Mouse (Mus musculus) spleen, postnatal 36 days (tissue): Measurements from ENCODE around the gene Zcwpw1.
"Not testable (repeated sequence)": the region's sequence is repeated elsewhere in the genome, so short reads cannot be mapped to it uniquely, and the experiment has no call there.

Experiments used
- DNase-seq, 2 experiments: peaks; one replicate each; pipeline ENCODE4 v3.0.0; 2022; ENCODE audit warnings: low spot score in 2 of 2, mixed read lengths in 1 of 2

Zcwpw1 gene

GRCm38 (mm10) chr5:137833500-137833899, 45.9 kb downstream of the Zcwpw1 start:
- DNase-seq = no peak

DNA sequence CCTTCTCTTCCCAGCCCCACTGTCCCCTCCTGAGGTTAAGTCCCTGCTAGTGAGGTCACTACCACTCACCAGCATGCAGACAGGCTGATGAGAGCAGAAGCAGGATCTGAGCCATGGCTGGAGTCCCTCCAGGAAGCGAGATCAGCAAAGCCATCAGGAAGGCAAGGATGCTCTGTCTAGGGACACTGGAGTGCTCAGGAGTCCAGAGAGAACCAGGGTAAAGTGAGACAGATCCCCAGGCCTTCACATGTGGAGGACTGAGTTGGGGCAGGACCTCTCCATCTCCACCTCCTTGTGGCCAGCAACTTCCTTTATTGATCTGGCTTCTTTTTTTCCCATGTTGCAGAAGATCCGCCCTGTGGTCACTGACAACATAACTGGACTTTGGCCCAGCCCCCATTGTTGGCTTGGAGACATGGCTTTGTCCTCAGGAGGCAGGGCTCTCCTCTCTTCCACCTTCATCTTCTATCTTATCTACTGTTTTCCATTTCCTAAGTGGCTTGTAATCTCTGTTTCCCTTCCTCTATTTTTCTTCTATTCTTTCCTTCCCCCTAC, 48.4 kb downstream of the Zcwpw1 start, which contains the start of gene Pilra:
Gene Pilra (minus strand): TSS at position 316 of the 555 bp plus-strand sequence.
- DNase-seq = not testable (repeated sequence)

DNA sequence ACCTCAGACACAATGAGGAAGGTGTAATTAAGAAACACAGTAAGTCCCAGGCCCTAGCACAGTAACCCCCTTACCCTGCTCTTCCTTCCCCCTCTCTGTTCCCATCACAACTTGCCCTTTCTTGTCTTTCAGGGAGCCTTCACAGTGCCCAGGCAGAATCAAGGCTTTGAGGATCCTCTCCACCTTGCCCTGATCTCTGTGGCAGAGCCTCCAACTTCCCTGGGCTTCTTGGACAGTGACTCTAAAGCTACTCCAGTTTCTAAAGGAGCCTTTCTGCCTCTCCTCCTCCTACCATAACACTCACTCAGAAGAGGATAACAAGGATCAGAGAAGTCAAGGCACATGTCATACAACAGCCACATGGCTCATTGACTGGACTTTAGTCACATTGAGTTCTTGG, 49.0 kb downstream of the Zcwpw1 start:
- DNase-seq = no peak

DNA sequence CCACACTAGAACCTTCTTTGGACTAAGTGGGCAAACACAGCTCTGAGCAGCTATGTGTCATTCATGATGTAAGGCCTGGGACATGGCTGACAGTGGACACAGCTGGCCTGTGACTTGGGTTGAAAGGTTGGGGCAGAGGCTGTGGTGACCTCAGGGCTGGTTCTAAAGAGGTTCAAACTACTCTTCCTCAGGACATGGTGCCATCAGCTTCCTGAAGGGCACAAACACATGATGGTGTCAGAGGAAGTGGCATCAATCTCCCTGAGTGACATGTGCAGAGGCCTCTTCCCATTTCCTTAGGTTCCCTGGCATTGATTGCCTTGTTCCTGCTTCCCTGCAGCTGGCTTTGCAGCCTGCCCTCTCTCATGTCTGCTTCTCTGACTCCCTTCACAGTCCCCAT, 49.5 kb downstream of the Zcwpw1 start:
- not testable (repeated sequence) for DNase-seq

GRCm38 (mm10) chr5:137850313-137850712, 62.7 kb downstream of the Zcwpw1 start:
- DNase-seq = not testable (repeated sequence)

DNA sequence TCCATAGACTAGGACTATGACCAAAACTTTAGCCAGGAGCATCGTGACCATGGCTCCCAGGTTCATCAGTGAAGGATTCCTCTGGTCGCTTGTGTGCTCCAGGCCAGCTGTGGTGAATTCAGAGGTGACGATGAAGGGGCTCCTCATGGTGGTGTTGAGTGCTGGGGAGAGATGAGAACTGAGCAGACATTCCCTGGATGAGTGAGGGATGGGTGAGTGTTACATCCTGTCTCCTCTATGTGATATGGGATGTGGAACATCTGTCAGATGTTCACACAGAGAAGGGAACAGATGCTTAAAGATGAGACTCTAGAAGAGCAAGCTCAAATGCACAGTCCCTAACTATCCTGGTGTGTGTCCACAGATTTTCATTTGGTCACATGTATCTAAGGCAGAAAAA, 67.3 kb downstream of the Zcwpw1 start:
- not testable (repeated sequence) for DNase-seq

GRCm38 (mm10) chr5:137856870-137857269, 69.3 kb downstream of the Zcwpw1 start:
- peak; percentile 46 to 48 for DNase-seq

GRCm38 (mm10) chr5:137857960-137858710, 70.5 kb downstream of the Zcwpw1 start, which contains the start of gene Pilrb1:
Pilrb1 (minus strand) TSS chr5:137858106.
- peak in 1 of 2 experiments; percentile 28 for DNase-seq

- not testable (repeated sequence) for DNase-seq
Observed at GRCm38 (mm10) chr5:137864008-137864407, 76.4 kb downstream of the Zcwpw1 start.

DNA sequence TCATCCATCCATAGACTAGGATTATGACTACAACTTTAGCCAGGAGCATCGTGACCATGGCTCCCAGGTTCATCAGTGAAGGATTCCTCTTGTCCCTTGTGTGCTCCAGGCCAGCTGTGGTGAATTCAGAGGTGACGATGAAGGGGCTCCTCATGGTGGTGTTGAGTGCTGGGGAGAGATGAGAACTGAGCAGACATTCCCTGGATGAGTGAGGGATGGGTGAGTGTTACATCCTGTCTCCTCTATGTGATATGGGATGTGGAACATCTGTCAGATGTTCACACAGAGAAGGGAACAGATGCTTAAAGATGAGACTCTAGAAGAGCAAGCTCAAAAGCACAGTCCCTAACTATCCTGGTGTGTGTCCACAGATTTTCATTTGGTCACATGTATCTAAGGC, 81.0 kb downstream of the Zcwpw1 start:
- DNase-seq = not testable (repeated sequence)

DNA sequence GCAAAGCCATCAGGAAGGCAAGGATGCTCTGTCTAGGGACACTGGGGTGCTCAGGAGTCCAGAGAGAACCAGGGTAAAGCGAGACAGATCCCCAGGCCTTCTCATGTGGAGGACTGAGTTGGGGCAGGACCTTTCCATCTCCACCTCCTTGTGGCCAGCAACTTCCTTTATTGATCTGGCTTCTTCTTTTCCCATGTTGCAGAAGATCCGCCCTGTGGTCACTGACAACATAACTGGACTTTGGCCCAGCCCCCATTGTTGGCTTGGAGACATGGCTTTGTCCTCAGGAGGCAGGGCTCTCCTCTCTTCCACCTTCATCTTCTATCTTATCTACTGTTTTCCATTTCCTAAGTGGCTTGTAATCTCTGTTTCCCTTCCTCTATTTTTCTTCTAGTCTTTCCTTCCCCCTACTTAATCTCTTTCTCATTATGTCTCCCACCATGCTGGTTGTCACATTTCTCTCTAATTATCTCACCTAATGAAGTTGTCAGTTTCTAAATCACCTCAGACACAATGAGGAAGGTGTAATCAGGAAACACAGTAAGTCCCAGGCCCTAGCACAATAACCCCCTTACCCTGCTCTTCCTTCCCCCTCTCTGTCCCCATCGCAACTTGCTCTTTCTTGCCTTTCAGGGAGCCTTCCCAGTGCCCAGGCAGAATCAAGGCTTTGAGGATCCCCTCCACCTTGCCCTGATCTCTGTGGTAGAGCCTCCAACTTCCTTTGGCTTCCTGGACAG, 84.2 kb downstream of the Zcwpw1 start, which contains the start of gene Pilrb2:
Gene Pilrb2 (minus strand): TSS at position 172 of the 737 bp plus-strand sequence.
- not testable (repeated sequence) for DNase-seq
